Mouse (Mus musculus) urinary bladder, postnatal 25 days (tissue): ENCODE data around the gene Cd82.

ENCODE experiments used
- DNase-seq: peaks from one replicate; pipeline ENCODE4 v3.0.0; 2022; ENCODE audit warnings: low spot score

Cd82 gene

DNA sequence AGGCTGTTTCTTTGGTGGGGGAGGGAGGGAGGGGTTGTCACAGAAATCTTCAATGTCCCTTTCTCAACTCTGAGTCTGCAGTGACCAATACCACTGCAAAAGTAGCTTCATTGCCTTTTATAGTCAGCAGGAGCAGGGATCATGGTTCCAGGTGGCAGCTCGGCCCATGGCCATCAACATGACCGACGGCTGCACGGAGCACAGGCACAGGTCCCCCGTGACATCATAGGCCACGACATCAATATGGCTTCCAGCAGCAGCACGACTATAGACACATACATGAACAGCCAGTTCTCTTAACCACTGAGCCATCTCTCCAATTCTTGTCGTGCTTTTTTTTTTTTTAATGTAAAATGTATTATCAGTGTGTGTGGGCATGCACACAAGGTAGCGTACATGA is 48.8 kb downstream of the Cd82 start:
- no peak for DNase-seq

DNA sequence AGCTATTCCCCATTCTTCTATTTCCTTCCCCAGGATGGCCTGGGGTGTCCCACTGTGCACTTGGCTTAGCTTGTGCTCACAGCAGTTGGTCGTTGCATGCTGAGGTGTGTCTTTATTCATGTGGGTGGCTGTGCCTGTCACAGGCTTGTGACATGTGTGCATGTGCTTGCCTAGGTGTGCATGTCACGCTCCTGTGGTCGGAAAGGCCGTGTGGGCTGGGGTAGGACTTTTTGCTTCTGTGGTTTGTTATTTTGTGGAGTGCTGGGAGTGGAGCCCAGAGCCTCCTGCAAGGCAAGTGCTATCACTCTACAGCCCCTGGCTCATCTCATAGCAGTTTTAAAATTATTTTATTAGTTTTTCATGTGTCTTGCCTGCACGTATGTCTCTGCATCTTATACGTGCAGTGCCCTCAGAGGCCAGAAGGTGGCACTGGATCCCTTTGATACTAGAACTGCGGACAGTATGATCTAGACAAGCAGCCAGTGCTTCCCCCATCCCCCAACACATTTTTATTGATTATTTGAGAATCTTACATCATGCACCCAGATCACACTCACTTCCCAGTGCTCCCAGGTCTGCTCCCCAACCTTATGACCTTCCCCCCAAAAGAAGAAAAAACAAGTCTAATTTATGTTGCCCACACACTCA is 49.4 kb downstream of the Cd82 start:
- peak; percentile 54 for DNase-seq

DNA sequence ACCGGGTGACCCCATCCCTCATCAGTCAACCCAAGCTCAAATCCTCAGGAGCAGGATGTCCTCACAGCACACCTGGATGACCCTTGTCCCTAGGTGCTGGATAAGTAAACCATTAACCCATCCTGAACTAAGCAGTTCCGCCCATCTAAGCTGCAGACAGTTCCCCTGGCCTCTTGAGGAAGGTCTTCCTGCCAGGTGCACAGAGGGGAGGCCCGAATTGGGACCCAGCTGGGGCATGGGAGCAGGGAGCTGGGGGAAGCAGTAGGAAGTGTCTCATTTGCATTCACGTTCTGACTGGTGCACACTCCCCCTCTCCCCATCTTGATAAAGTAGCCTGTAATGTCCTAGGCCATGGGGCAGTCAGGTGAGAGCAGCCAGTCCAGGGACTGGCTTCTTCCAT is 50.8 kb downstream of the Cd82 start:
- no peak for DNase-seq

- no peak for DNase-seq
Observed at GRCm38 (mm10) chr2:93410899-93411570, 51.9 kb downstream of the Cd82 start.

- no peak for DNase-seq
Observed at GRCm38 (mm10) chr2:93405017-93405425, 57.9 kb downstream of the Cd82 start.

- DNase-seq, result no peak
Observed at GRCm38 (mm10) chr2:93404169-93404568, 58.8 kb downstream of the Cd82 start.

DNA sequence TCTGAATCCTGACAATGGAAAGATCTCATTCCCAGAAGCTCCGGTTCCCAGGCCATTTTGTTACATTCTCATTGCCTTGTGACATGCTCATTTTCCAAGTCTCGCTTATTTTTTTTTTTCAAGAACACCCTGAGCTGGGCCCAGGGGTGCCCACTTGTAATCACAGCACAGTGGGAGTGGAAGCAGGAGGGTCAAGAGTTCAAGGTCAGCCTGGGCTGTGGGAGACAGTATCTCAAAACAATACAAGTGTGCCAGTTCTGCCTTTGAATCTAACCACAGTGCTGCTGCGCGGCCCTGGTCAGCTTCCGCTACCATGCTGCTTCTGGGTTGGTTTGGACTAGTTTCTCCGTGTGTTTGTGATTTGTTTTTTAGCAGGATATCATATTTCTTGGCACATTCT is 59.7 kb downstream of the Cd82 start:
- DNase-seq, result no peak

- no peak for DNase-seq
Observed at GRCm38 (mm10) chr2:93391198-93391597, 71.7 kb downstream of the Cd82 start.

DNA sequence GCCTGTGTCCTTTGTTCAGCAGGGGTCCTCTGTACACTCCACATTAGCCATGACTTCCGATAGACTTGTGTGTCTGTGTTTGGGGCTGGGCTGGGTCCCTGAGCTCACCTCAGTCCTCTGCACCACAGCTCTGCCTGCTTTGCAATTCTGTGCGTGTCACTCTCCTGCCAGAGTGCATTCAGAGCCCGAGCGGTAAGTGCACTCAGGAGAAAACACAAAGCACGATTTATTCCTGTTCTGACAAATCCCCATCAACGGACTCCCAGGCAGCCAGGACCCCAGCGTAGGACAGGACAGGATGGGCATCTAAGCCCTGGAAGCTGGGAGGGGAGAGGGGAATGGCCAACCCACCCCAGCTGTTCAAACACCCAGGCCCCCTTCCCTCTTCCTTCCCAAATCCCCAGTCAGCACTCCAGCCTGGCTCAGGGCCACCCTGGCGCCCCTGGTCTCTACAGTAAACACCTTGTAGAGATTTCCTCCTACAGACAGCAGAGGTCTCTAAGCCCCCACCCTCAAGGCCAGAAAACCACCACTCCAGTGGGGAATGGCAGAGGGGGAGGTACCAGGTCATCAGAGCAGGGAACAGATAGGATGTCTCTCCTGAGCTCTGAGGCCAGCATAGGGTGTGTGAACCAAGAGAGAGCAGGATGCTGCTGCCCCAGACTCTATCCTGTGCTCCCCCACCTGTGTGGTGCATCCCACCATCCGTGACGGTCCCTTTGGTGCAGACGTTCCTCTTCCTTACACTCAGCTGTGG is 72.6 kb downstream of the Cd82 start:
- no peak for DNase-seq

DNA sequence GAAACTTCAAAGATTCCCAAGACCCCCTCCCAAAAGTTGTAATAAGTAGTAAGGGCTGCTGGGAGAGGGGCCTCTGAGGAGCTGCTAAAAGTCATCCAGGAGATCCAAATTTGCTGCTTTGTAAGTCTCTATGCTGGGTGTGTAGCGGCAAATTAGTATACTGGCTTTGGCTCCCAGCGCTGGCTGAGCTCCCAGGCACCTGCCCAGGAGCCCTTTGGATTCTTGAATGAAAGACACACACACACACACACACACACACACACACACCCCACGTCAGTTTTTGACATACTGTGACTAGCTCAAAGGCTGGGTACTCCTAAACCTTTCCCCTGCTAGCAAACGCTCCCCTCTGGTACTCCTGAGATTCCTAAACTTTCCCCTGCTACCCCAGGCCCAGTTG is 76.0 kb downstream of the Cd82 start:
- no peak for DNase-seq

- no peak for DNase-seq
Observed at GRCm38 (mm10) chr2:93383831-93384230, 79.1 kb downstream of the Cd82 start.

GRCm38 (mm10) chr2:93380680-93381089 is 82.3 kb downstream of the Cd82 start:
- DNase-seq, result no peak

DNA sequence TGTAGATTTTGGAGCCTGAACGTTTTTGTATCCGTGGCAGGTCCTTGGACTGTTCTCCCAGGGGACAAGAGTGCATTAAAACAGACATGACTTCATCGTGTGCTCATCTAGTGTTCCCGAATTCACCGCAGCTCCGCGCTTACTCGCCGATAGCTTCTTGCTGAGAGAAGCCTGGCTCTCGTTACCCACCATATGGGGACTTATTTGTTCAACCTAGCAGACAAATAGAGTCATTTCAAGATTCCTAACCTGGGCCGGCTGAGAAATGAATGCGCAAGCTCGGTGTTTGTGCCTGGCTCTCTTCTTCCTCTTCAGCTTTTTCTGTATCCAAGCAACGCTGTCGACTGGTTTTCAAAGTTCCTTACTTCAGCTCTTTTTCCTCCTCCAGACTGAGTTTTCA is 85.1 kb downstream of the Cd82 start:
- no peak for DNase-seq

DNA sequence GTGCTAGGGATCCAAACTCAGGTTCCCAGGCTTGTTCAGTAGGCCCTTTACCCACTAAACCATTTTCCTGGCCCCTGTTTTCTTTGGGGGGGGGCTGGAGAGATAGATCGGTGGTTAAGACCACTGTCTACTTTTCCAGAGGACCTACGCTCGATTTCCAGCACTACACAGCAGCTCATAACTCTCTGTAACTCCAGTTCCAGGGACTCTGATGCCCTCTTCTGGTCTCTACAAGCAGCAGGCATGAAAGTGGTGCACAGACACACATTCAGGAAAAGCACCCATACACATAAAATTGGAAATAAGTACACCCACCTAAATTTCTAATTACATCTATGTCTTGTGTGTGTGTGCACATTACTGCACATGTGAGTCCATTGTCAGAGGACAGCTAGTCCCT is 85.8 kb downstream of the Cd82 start:
- DNase-seq, result no peak

- DNase-seq, result no peak
Observed at GRCm38 (mm10) chr2:93372872-93373271, 90.1 kb downstream of the Cd82 start.

DNA sequence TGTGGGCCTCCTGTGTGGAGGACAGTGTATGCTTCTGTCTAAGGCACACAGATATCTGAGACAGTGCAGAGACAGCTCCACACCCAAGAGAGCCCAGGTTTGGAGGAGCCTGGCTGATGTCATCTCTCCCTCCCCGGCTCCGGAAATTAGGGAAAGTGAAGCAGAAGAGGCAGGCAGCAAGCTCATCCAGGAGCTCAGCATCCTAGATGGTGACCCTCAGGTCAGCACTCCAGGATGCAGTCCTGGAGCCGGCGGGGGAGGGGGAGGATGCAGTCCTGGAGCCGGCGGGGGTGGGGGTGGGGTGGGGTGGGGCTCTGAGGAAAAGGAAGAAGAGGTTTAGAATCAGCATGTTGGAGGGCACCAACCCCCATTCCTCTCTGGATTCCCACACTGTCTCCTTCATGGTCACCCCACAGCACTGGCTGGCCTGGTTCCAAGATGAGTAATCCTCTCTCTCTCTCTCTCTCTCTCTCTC is 90.8 kb downstream of the Cd82 start:
- DNase-seq, result no peak
